Mouse (Mus musculus): Measurements from ENCODE around the gene Hemgn. TPM values are rescaled to one million over a fixed set of nuclear protein-coding genes. Genes with fewer than 3 reads are reported as not detected.
A peak's percentile ranks its signal among the peaks of the same experiment; 100 is the strongest.

The Hemgn gene
- total RNA-seq, 4 experiments from 2014 or later = not detected

DNA sequence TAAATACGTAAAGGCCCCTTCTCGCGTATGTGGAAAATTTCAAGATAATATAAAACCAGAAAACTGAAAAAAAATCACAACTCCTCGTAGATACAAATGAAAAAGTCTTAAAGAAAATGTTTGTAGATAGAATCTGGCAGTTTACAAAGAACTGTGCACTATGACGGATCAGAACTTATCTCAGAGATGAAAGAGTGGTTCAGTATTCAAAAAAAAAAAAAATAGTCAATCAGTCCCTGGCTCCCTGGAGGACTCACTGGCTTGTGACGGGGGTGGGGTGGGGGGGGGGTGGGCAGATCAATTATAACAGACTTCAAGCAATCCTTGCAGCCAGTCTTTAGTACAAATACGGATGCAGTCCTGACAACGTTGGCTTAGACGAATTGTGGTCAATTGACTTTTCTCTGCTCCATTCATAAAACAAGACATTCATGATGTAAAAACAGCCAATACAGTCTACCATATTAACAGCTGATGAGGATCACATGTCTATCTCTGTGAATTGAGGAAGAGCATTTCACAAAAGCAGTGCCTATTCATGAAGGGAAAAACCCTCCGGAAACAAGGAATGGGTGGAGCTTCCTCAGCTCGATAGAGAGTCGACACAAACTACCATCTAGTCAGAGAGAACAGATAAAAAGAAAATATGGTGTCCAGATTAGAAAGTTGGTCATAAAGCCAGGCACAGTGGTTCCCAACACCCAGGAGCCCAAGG, 53.6 kb downstream of the Hemgn start:
- no peak for DNase-seq (ENCODE audit: low spot score in 2 of 2)

DNA sequence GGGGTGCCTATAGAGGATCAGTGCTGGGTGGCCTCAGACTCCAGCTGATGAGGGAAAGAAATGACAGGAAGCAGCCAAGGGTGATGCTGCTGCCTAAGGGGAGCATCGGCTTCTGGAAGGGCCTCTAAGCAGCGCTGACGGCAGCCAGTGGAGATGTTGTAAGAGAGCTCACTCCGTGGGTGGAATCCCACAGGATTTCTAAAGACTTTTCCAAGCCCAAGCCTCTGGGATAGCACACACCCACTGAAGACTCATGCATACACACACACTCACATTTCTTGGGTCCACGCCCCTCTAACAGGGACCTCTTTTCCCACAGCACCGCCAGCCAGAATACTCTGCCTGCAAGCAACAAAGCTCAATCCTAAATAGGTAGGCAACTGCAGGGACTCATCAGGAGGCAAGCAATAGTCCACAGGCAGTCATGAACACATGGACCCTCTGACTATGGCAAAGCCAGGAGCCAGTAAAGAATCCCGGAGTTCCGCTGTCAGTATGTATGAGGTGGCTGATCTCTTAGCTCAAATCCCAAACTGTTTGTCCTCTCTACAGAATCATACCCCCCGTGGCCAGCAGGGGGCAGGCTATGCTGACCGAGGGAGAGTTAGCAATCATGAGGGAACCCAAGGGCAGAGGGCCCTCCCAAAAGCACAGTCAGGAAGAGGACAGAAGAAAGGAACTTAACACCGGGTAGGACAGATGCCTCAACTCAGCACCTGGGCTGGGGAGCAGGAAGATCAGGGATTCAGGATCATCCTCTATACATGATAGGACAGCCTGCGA, 56.8 kb downstream of the Hemgn start:
- DNase-seq (ENCODE audit: low spot score in 2 of 2) = peak; percentile 42 to 43

DNA sequence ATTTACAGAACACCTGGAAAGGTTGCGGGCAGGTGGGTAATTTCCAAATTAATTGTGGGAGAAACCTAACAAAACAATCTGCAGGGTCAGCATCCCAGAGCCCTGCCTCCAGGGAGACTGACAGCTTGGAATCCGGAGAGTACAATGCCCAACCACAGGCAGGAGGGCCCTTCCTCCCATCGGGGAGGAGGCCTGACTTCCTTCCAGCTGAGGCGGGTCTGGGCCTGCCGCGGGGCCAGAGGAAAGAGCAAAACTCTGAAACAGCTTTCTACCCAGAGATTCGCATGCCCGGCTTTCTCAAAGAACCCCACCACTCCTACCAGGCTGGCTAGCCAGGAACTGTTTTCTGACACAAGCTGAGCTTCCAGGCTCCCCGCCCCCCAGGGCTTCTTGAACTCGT, 60.3 kb downstream of the Hemgn start:
- no peak for DNase-seq (ENCODE audit: low spot score in 2 of 2)

DNA sequence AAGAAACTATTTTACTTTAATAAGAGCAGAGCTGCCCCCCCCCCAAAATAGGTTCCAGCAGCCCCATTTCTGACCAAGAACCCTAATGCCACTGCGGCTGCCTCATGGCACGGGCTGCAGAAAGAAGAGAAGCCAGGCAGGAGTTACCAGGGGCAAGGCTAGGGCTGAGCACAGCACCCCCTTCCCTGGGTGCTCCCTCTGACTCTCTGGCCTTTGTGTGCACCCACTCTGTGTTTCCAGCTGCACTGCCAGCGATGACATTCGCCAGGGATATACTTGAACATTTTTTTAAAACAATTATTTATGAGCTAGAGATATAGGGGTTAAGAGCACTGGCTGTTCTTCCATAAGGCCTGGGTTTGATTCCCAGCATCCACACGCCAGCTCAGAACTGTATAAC, 63.8 kb downstream of the Hemgn start:
- DNase-seq (ENCODE audit: low spot score in 2 of 2) = no peak

DNA sequence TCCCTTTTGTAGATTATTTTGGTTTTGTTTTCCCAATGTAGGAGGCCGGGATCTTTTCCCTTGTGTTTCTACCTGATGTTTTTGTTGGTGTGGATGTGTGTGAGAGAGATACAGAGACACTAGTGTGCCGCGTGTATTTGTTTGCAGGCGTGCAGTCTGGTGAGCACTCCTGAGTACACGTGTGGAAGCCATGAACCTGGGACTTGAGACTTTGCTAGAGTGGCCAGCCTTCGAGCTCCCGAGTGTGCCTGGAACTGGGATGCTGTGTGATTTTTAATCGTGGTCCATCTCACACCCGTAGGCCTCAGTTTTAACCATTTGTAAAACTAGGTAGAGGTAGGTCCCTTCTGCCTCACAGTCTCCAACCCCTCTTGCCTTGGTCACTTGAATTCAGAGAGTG, 64.4 kb downstream of the Hemgn start:
- DNase-seq (ENCODE audit: low spot score in 2 of 2) = no peak

DNA sequence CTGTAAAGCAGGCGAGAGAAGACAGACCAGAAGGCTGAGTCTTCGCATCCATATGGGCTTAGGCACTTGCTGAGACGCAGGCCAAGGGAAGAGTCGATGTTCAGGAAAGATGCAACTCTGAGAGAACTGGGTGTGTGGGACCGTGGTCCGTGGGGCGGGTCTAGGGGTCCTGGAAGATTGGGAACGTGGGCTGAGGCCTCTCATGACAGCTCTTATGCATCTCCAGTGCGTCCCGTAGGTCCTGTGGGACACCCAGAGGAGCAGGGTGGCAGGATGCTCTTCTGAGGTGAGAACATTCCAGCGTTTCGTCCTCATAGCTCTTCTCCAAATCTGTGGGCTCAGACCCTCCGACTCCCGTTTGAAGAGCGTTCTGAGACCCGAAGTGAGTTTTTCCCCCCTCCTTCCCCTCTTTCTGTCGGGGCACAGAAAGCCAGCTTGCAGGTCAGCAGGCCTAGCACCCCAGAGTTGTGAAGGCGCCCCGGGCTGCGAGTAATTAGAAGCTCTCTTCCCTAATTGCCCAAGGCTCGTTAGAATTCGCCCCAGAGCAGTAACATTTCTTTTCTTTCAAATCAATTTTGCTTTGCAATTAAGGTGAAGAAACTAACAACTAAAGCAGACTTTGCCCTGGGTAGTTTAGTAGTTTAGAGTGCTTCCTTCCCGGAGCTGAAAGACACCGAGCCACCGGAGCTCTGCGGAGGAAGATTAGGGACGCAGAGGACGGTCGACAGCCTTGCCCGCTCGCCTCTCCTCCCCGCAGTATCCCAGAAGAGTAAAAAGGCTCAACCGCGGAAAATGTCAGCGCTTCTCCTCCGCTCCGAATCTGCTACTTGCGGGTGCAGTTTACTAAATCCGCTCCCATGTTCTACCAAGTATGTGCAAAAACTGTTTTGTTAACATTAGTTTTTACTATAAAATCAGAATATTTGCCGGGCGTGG, 65.5 kb downstream of the Hemgn start:
- DNase-seq (ENCODE audit: low spot score in 2 of 2) = no peak

DNA sequence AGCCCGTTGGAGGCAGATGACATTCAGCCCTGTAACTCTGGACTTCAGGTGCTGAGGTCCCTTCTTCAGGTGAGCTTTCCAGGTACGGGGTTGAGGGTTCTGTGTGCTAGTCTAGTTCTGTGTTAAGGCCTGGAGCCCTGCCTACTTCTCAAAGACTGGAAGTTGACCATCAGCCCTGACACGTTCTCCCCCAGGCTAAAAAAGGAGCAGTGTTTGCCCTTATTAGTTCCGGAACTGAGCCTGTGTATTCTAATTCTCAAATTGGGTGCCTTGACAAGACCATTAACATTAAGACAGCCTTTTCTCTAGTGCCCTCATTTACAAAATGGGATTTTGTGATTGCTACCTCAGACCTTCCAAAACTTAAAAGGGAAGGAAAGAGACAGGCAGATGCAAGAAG, 66.2 kb downstream of the Hemgn start:
- no peak for DNase-seq (ENCODE audit: low spot score in 2 of 2)

DNA sequence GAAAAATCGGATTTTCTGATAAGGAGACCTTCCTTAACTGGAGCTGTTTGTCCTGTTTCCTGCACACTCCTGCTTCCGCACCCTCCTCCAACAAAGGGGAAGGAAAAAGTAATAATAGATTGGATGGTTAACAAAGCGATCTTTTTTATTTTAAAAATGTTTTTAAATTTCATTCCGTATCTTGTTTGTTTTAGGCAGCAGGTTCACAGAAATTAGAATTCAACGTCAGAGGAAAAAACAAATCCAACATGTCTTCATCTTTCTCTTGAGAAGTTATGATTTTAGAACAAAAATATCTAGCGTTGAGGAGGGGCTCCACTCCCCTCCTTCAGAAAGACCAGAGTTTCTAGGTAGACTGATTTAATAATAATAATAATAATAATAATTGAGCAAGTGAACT, 67.1 kb downstream of the Hemgn start:
- DNase-seq (ENCODE audit: low spot score in 2 of 2) = no peak

DNA sequence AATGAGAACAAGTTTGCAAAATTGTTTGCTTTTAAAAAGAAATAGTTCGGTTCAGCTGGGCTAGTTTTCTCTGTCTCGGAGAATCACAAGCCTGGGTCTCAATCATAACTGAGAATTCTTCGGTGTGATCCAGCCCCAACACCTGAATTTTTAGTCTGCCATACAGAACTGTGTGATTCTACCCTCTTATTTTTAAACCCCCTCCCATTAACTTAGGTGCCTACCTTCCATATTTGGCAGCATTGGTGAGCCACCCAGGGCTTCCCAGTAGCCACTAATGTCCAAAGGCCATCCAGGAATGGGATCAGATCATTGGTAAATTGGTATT, 67.6 kb downstream of the Hemgn start:
- DNase-seq (ENCODE audit: low spot score in 2 of 2) = no peak

DNA sequence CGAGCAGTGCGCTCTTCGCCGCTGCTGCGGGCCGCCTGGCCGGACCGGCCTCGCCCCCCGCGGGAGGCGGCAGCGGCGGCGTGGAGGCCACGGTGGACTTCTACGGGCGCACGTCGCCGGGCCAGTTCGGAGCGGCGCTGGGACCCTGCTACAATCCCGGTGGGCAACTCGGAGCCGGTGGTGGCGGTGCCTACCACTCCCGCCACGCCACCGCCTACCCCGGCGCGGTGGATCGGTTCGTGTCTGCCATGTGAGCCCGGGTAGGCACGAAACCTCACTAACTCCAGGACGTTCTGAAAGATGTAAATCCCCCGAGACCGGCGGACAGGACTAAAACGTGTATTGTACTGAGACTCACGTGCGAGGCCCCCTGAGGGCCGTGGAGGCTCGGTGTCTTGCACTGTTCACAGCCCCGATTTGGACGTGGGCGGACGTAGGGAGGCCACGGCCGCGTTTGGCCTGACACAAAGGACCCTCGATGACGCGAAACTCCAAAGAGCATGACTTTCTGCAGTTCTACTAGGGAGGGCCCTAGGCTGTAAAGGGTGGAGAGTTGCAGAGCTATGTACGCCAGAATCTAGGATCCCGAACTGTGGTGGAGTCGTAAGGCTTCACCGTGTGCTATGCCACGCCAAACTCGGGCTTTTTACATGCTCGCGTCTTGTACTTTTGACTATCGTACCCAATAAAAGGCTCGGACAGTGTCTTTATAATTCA, 68.1 kb downstream of the Hemgn start:
- DNase-seq (ENCODE audit: low spot score in 2 of 2) = no peak

DNA sequence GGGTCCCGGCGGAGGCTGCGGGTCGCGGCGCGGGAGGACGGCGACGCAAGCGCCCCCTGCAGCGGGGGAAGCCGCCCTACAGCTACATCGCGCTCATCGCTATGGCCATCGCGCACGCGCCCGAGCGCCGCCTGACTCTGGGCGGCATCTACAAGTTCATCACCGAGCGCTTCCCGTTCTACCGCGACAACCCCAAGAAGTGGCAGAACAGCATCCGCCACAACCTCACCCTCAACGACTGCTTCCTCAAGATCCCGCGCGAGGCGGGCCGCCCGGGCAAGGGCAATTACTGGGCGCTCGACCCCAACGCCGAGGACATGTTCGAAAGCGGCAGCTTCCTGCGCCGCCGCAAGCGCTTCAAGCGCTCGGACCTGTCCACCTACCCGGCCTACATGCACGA, 69.0 kb downstream of the Hemgn start:
- no peak for DNase-seq (ENCODE audit: low spot score in 2 of 2)

Other genes starting within 250 kb of the Hemgn start
- 1 to 10 TPM; 4.9 to 8.6 (median 6.7) TPM for gene Xpa, start 217.2 kb downstream of the Hemgn start, total RNA-seq (2022)
- not detected for gene Foxe1, start 69.9 kb downstream of the Hemgn start, total RNA-seq (2022)
- gene Trmo, start 24.1 kb downstream of the Hemgn start, total RNA-seq (2022) = 1 to 10 TPM; 2.1 to 2.8 (median 2.5) TPM
- gene Anp32b, start 37.4 kb upstream of the Hemgn start, total RNA-seq (2022) = 10 to 100 TPM; 64.6 to 80.2 (median 70.7) TPM
- gene Nans, start 75.7 kb upstream of the Hemgn start, total RNA-seq (2022) = 10 to 100 TPM; 15.3 to 19.1 (median 16.8) TPM
- gene Trim14, start 122.6 kb upstream of the Hemgn start, total RNA-seq (2022) = under 1 TPM in 3 of 4 experiments, not detected in 1; 0.58 to 0.77 (median 0.62) TPM
- under 1 TPM in 3 of 4 experiments, not detected in 1; 0.22 to 0.61 (median 0.27) TPM for gene Coro2a, start 188.7 kb upstream of the Hemgn start, total RNA-seq (2022)
- under 1 TPM; 0.29 to 0.58 (median 0.37) TPM for gene Tbc1d2, start 236.7 kb upstream of the Hemgn start, total RNA-seq (2022)